Mouse (Mus musculus) midbrain, embryonic 14.5 days (tissue): ENCODE data around the gene Fam168a. TPM values are rescaled to one million over a fixed set of nuclear protein-coding genes. Genes with fewer than 3 reads are reported as not detected.

Experiments used
- ATAC-seq: fragments of 200-750 bp; cut with Nextera tagmentation; 2 replicates; pipeline ENCODE4 v1.8.0; 2017; ENCODE audit warnings: moderate number of reproducible peaks, moderate library complexity; ENCODE audit not compliant: low FRiP score, low TSS enrichment
- DNase-seq: peaks from one replicate; pipeline ENCODE4 v3.0.0-alpha.2; 2015
- H3K27ac ChIP-seq: fragments of 300-500 bp; sonication (generic); replicated peaks from 2 replicates; pipeline ENCODE4 v1.5.1; 2014; ENCODE audit warnings: mild to moderate bottlenecking, low read depth, low read length, moderate library complexity
- H3K27me3 ChIP-seq: fragments of 300-500 bp; sonication (generic); 2 replicates; pipeline ENCODE4 v1.6.1; 2014; ENCODE audit warnings: low read length, control low read depth, mixed read lengths; ENCODE audit not compliant: control insufficient read depth, insufficient read depth
- H3K36me3 ChIP-seq: fragments of 300-500 bp; sonication (generic); 2 replicates; pipeline ENCODE4 v1.6.1; 2014; ENCODE audit warnings: low read length, control low read depth; ENCODE audit not compliant: control insufficient read depth, insufficient read depth
- H3K4me1 ChIP-seq: fragments of 300-500 bp; sonication (generic); 2 replicates; pipeline ENCODE4 v1.6.1; 2014; ENCODE audit warnings: mild to moderate bottlenecking, antibody characterized with exemption, low read length, control low read depth; ENCODE audit not compliant: control insufficient read depth, insufficient read depth
- H3K4me2 ChIP-seq: fragments of 300-500 bp; sonication (generic); 2 replicates; pipeline ENCODE4 v1.6.1; 2014; ENCODE audit warnings: mild to moderate bottlenecking, low read length, moderate library complexity
- H3K4me3 ChIP-seq: fragments of 300-500 bp; sonication (generic); replicated peaks from 2 replicates; pipeline ENCODE4 v1.5.1; 2014; ENCODE audit warnings: low read depth, low read length
- H3K9ac ChIP-seq: fragments of 300-500 bp; sonication (generic); replicated peaks from 2 replicates; pipeline ENCODE4 v1.6.1; 2014; ENCODE audit warnings: mild to moderate bottlenecking, low read length, moderate library complexity
- H3K9me3 ChIP-seq: fragments of 300-500 bp; sonication (generic); 2 replicates; pipeline ENCODE4 v1.6.1; 2016; ENCODE audit warnings: low read length, control low read depth, mixed read lengths; ENCODE audit not compliant: control insufficient read depth
- WGBS: fragments of 180-500 bp; shearing (Covaris S2); extraction: QIAGEN DNeasy Blood & Tissue Kit; methylation state at CpG from one replicate; pipeline ENCODE4 v1.1.7; 2014; 5-methylcytosine and 5-hydroxymethylcytosine counted together
- polyA plus RNA-seq: library from polyadenylated mRNA; unstranded; fragments of >200 nt; fragmentation: Nextera tagmentation; extraction: Ambion mirVana; gene quantifications from 2 replicates; pipeline ENCODE4 v1.2.1, GENCODE M21; 2014

The Fam168a gene
- polyA plus RNA-seq, 1 experiment from 2014 or later, result 113 TPM

GRCm38 (mm10) chr7:100744372-100744771 lies 37.9 kb downstream of the Fam168a start:
- no peak for DNase-seq
- Histone ChIP-seq H3K36me3 (no peaks in the 10 kb centered on the region), H3K4me1 (no peaks in the 10 kb centered on the region), H3K4me3 (no peak overlapping the region), H3K9me3 (no peaks in the 10 kb centered on the region), H3K9ac (no peak overlapping the region), H3K4me2 (no peak overlapping the region), H3K27ac (no peak overlapping the region), H3K27me3 (no peaks in the 10 kb centered on the region)
- WGBS, result 83% methylated on average over 2 of the region's 2 CpGs
- ATAC-seq, result no peak

- ATAC-seq, result no peak
- no peak overlapping the region for H3K9ac ChIP-seq
- 87% methylated on average over 2 of the region's 2 CpGs for WGBS
Observed at GRCm38 (mm10) chr7:100750101-100750500, 43.7 kb downstream of the Fam168a start.

GRCm38 (mm10) chr7:100758718-100759117 lies 52.3 kb downstream of the Fam168a start:
- DNase-seq (no peak), ATAC-seq (no peak)
- WGBS, result 84% methylated on average over 7 of the region's 7 CpGs

More at GRCm38 (mm10) chr7:100750101-100750500, 43.7 kb downstream of the Fam168a start:
- no peaks in the 10 kb centered on the region for H3K36me3 ChIP-seq
- no peak overlapping the region for H3K27ac ChIP-seq
- H3K9me3 ChIP-seq, result no peaks in the 10 kb centered on the region
- no peak overlapping the region for H3K4me2 ChIP-seq
- no peaks in the 10 kb centered on the region for H3K27me3 ChIP-seq
- no peak overlapping the region for H3K4me3 ChIP-seq
- no peak for DNase-seq
- no peaks in the 10 kb centered on the region for H3K4me1 ChIP-seq

GRCm38 (mm10) chr7:100762726-100763125 lies 56.3 kb downstream of the Fam168a start:
- H3K9ac ChIP-seq, result no peak overlapping the region
- no peaks in the 10 kb centered on the region for H3K27me3 ChIP-seq
- H3K4me1 ChIP-seq, result no peaks in the 10 kb centered on the region
- no peak overlapping the region for H3K4me2 ChIP-seq
- no peak for ATAC-seq
- H3K4me3 ChIP-seq, result no peak overlapping the region
- H3K27ac ChIP-seq, result no peak overlapping the region
- no peak for DNase-seq
- no peaks in the 10 kb centered on the region for H3K9me3 ChIP-seq
- H3K36me3 ChIP-seq, result no peaks in the 10 kb centered on the region

More at GRCm38 (mm10) chr7:100758718-100759117, 52.3 kb downstream of the Fam168a start:
- H3K9ac ChIP-seq, result no peak overlapping the region
- no peaks in the 10 kb centered on the region for H3K36me3 ChIP-seq
- no peaks in the 10 kb centered on the region for H3K27me3 ChIP-seq
- H3K4me3 ChIP-seq, result no peak overlapping the region
- no peaks in the 10 kb centered on the region for H3K9me3 ChIP-seq
- H3K27ac ChIP-seq, result no peak overlapping the region
- H3K4me1 ChIP-seq, result no peaks in the 10 kb centered on the region
- H3K4me2 ChIP-seq, result no peak overlapping the region

- no peak for DNase-seq
- no peak for ATAC-seq
Observed at GRCm38 (mm10) chr7:100767568-100767967, 61.1 kb downstream of the Fam168a start.

GRCm38 (mm10) chr7:100768009-100768408 lies 61.6 kb downstream of the Fam168a start:
- Histone ChIP-seq H3K4me3 (no peak overlapping the region), H3K4me1 (no peaks in the 10 kb centered on the region), H3K9ac (no peak overlapping the region), H3K36me3 (no peaks in the 10 kb centered on the region), H3K4me2 (no peak overlapping the region), H3K27me3 (no peaks in the 10 kb centered on the region), H3K27ac (no peak overlapping the region), H3K9me3 (no peaks in the 10 kb centered on the region)
- ATAC-seq (no peak), DNase-seq (no peak)
- WGBS, result 95% methylated on average over 3 of the region's 3 CpGs

More at GRCm38 (mm10) chr7:100767568-100767967, 61.1 kb downstream of the Fam168a start:
- Histone ChIP-seq H3K27ac (no peak overlapping the region), H3K9me3 (no peaks in the 10 kb centered on the region), H3K4me2 (no peak overlapping the region), H3K4me1 (no peaks in the 10 kb centered on the region), H3K4me3 (no peak overlapping the region), H3K9ac (no peak overlapping the region), H3K36me3 (no peaks in the 10 kb centered on the region), H3K27me3 (no peaks in the 10 kb centered on the region)
- WGBS, result 60% methylated on average over 3 of the region's 3 CpGs

GRCm38 (mm10) chr7:100769534-100770083 lies 63.2 kb downstream of the Fam168a start:
- H3K9me3 ChIP-seq, result no peaks in the 10 kb centered on the region
- no peak overlapping the region for H3K27ac ChIP-seq
- no peak for ATAC-seq
- H3K4me2 ChIP-seq, result no peak overlapping the region
- no peaks in the 10 kb centered on the region for H3K27me3 ChIP-seq
- DNase-seq, result no peak
- H3K4me1 ChIP-seq, result no peaks in the 10 kb centered on the region
- no peak overlapping the region for H3K4me3 ChIP-seq
- 94% methylated on average over 7 of the region's 7 CpGs for WGBS
- no peaks in the 10 kb centered on the region for H3K36me3 ChIP-seq
- H3K9ac ChIP-seq, result no peak overlapping the region

GRCm38 (mm10) chr7:100770669-100771341 lies 64.4 kb downstream of the Fam168a start:
- ATAC-seq, result no peak
- H3K4me2 ChIP-seq, result no peak overlapping the region
- DNase-seq, result no peak
- H3K27ac ChIP-seq, result no peak overlapping the region
- H3K9ac ChIP-seq, result no peak overlapping the region
- no peaks in the 10 kb centered on the region for H3K36me3 ChIP-seq
- H3K4me1 ChIP-seq, result no peaks in the 10 kb centered on the region
- H3K9me3 ChIP-seq, result no peaks in the 10 kb centered on the region
- H3K4me3 ChIP-seq, result no peak overlapping the region
- WGBS, result 93% methylated on average over 2 of the region's 2 CpGs
- no peaks in the 10 kb centered on the region for H3K27me3 ChIP-seq

- Histone ChIP-seq H3K27me3 (no peaks in the 10 kb centered on the region), H3K4me2 (no peak overlapping the region), H3K36me3 (no peaks in the 10 kb centered on the region), H3K27ac (no peak overlapping the region), H3K4me3 (no peak overlapping the region), H3K9me3 (no peaks in the 10 kb centered on the region), H3K4me1 (no peaks in the 10 kb centered on the region), H3K9ac (no peak overlapping the region)
- no peak for ATAC-seq
- no peak for DNase-seq
- WGBS, result 100% methylated on average over 1 of the region's 1 CpGs
Observed at GRCm38 (mm10) chr7:100774189-100774588, 67.8 kb downstream of the Fam168a start.
